Mouse (Mus musculus) erythroid progenitor cell, adult 5-6 weeks (primary cell): ENCODE data around the gene Wfikkn2. TPM values are rescaled to one million over a fixed set of nuclear protein-coding genes. Genes with fewer than 3 reads are reported as not detected.

Experiments used
- ATAC-seq: replicated peaks from 2 replicates; pipeline ENCODE4 v1.8.0; 2016; ENCODE audit warnings: moderate number of reproducible peaks, mild to moderate bottlenecking, moderate TSS enrichment, inconsistent platforms; ENCODE audit not compliant: poor library complexity, low FRiP score, severe bottlenecking
- total RNA-seq, 2 experiments: library from RNA; stranded (forward) in 1 of 2; stranded (reverse) in 1 of 2; fragments of 150-400 nt in 1 of 2; fragments of 186-747, 209-891 nt in 1 of 2; gene quantifications; 2 replicates each; pipeline versions ENCODE4 v1.2.3 to v1.2.4; 2015 to 2017; ENCODE audit warnings: low replicate concordance in 2 of 2

Gene Wfikkn2
- total RNA-seq, 2 experiments from 2014 or later = 0.42 to 0.53 TPM

DNA sequence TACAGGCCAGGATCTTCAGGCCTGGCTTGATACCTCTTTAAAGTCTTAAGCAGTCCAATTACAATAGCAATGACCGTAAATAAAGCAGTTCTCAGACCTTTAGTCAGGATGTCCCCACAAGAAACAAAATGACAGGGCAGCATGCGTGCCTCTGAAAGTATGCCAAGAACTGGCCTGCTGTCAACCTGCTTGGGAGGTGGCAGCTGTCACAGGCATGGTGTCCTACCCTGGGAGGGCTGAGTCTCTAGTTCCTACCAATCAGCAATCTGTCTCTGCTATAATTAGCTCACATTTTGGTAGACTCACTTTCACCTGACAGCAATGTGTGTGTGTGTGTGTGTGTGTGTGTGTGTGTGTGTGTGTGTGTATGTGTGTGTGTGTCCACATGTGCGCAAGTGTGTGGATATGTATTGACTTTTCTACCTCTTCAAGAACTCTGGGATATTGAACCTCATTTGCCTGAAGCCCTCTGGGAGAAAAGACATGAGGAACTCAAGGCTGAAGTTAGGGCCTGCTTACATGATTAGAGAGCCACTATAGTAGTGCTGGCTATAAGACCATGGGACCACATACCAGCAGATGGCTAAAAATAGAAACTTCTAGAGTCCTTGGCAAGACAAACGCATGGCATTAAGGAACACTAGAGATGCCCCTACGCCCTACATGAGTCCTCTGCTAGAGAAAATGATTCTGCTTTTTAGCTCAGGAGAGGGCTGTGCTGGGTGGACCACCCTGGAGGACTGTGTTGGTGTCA, 16.4 kb downstream of the Wfikkn2 start:
- ATAC-seq = no peak

DNA sequence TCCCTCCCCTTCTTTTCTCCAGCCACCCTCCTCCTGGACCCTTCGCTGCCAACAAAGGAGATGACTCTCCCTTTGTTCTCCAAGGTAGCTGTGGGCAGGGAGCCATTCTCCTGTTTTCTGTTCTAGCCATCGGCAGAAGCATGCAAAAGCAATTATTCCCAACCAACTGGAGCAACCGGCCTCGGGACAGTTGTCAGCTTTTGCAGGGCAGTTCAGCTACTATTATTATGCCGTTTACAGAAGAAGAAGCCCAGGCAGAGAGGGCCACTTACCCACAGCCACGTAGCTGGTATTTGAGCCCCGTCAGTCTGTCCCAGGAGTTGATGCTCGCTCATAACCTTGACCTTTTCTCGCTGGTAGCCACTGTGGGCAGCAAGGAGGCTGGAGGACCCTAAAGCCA, 17.4 kb downstream of the Wfikkn2 start:
- ATAC-seq = no peak

DNA sequence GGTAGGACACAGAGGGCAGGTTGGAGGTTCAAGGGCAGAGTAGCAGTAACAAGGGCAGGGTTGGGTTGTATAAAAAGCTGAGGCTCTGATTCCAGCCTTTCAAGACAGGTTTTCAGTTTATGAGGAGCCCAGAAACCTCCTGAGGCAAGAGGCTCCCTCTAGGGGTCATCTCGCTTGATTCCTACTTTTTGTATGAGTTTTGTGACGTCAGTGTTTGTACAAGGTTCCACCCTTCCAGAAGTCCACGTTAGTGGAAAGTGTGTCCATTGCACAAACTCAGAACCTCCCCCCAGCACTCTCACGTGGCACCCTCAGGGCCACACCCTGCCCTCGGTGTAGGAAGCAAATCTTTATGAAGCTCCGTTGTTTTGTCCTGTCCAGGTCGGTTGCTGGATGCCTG, 19.8 kb downstream of the Wfikkn2 start:
- ATAC-seq = no peak; the same call in 1 of the 2 replicates

DNA sequence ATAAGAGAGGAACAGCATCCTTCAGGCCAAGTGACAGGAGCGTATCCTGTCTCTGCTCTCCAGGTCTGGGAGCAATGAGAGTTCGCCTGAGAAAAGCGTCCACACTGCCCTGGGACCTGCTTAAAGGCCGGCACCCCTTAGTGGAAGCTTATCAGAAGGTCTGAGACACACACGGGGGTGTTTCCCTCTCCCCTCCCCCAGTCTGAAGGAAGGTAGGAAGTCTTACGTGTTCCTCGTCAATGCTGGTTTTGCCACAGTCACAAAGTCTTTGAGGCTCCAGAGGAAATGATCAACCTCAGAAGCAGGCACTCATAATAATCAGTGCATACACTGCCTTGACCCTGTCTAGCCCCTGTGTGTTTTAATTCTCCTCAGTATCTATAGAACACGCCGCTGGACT, 22.3 kb downstream of the Wfikkn2 start:
- ATAC-seq = no peak

DNA sequence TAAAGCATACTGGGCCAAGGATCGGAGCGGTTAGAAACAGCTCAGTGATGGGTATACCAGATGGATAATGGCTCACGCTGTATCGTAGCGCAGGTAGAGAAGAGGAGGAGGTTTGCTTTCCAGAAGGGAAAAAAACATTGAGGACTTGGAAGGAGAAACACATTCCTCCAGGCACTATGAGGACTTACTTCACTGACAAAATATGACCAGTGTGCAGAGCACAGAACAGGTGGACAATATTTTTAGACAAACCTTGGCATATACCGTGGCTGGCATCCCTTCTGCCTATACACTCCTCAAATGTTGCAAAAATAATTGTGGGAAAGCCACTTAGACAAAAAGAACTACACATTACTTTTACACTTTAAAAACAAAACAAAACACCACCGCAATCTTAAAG, 24.5 kb downstream of the Wfikkn2 start:
- no peak for ATAC-seq

DNA sequence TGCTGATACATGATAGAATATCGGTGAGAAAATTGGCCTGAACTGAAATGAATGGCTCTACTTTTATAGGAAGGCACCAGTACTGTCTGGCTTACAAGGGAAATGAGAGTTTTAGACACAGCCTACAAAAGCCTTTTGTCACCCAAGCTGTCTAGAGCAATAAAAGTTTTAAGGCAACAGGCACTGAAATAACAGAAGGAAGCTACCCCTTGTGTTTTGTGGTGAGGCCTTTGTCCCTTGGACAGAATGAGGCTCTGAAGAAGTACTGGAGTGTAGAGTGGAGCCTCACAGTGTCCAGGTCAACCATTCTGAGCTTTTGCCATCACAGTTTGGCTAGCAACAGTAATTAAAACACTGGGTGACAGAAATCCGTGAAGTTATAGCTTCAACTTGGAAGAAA, 29.6 kb downstream of the Wfikkn2 start:
- ATAC-seq = no peak

DNA sequence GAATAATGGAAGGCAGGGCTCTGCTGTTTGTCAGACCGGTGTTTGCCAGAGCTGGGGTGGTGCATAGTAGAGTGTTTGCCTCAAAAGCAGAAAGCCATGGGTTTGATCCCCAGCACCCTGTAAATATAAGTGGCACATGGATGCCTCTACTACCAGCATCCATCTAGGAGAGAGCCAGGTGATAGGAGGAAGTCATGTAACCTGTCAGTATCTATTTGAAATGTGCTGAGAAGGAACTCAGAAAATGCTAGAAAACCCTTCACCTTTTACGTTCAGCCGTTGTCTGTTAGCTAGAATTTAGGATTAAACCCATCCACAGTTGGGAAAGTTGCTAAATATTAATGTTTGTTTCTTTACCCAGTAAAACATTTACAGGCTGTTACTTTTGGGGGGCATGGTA, 30.2 kb downstream of the Wfikkn2 start:
- no peak for ATAC-seq

DNA sequence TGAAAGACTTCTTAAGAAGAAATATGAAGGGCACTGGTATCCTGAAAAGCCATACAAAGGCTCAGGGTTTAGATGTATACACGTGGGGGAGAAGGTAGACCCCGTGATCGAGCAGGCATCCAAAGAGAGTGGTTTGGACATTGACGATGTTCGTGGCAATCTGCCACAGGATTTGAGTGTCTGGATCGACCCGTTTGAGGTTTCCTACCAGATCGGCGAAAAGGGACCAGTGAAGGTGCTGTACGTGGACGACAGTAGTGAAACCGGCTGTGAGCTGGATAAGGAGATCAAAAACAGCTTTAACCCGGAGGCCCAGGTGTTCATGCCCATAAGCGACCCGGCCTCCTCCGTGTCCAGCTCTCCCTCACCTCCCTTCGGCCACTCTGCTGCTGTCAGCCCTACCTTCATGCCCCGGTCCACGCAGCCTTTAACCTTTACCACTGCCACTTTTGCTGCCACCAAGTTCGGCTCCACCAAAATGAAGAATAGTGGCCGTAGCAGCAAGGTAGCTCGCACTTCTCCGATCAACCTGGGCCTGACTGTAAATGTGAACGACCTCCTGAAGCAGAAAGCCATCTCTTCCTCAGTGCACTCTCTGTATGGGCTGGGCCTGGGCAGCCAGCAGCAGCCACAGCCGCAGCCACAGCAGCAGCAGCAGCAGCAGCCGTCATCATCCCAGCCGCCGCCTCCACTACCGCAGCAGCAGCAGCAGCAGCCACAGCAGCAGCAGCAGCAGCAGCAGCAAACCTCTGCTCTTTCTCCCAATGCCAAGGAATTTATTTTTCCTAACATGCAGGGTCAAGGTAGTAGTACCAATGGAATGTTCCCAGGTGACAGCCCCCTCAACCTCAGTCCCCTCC, 31.8 kb downstream of the Wfikkn2 start:
- ATAC-seq = no peak

DNA sequence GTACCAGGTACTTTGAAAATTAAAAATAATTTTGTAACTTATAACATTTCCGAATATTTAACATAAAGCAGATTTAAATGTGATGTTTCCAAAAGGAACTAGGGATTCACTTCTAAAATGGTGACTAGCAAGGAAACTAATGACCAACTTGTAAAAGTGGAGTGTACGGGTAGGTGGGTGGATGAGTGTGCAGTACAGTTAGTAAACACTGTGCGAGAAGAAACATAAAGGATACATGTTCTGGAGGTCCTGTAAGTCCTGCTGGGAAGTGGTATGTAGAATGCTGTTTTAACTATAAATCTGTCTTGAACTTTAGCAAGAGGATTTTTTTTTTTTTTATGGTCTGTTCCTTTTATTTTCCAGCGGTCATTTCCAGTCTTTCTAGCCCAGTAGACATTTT, 32.8 kb downstream of the Wfikkn2 start:
- ATAC-seq = no peak

DNA sequence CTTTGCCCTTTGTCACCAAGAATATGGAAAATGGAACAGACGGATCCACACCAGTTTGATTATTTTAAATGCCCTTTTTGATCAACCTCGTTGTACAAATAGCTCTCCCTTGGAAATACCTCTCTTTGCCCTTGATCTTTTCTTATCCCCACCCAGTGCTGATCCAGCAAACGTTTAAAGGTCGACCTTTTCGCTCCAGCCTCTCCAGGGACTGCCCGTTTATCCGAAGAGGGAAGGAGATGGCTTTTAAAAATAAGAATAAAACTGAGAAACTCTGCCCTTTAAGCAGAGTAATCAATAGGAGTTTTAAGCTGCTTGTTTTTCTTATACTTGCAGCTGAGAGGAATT, 33.3 kb downstream of the Wfikkn2 start:
- ATAC-seq = no peak

DNA sequence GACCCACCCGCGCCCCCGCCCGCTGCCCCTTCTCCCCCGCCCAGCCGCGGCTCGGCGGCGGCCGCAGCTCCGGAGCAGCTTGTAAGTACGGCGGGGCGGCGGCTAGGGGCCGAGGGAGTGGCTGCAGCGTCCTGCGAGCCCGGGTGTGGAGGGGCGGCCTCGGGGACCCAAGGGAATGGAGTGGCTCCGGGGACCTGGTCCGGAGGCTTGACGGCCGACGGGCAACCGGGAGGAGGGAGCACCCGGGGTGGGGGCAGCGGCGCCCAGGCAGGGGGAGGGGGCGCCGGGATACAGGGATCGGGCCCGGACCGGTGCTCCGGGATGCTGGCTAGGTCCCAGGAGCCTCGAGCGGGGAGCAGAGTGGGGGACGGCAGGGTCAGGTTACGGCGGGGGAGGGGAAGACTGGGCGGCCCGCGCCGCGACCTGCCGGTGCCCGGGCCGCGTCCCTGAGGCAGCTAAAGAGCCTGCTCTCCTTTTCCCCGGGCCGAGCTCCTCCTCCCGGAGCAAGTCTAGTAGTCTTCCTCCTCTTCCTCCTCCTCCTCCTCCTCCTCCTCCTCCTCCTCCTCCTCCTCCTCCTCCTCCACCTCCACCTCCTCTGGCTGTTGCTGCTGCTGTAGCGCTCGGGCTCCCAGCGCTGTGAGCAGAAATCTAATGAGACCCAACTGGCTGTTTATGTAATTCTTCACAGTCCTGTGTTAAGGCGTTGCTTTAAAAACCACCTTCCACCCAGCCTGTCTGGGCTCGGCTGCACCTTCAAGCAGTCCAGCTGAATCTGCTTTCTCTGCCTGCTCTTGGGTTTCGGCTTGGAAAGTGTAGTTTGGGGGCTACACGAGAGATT, 33.9 kb downstream of the Wfikkn2 start:
- ATAC-seq = peak; percentile 8

DNA sequence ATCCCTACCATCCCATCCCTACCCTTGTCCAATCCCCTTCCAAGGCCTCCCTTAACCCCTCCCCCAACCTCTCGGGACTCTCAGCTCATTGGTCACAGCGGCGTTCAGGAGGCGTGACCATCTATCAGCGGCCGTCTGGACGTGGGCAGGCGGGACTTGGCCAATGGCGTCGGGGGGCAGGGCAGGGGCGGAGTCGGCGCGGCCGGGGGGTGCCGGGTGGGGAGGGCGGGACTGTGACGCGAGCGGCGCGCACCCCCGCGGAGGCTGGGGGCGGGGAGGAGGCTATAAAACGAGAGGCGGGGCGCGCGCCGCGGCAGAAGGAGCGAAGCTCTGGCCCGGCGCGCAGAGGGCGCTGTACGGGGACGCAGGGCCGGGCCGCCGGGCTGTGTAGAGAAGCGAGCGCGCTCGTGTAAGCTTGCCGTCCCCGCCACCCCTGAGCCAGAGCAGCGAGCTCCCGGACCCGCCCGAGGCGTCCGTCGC, 34.6 kb downstream of the Wfikkn2 start, which contains the start of gene Tob1:
TSS of gene Tob1 (plus strand) at position 331 of the 480 bp plus-strand sequence.
- ATAC-seq = peak; percentile 90

DNA sequence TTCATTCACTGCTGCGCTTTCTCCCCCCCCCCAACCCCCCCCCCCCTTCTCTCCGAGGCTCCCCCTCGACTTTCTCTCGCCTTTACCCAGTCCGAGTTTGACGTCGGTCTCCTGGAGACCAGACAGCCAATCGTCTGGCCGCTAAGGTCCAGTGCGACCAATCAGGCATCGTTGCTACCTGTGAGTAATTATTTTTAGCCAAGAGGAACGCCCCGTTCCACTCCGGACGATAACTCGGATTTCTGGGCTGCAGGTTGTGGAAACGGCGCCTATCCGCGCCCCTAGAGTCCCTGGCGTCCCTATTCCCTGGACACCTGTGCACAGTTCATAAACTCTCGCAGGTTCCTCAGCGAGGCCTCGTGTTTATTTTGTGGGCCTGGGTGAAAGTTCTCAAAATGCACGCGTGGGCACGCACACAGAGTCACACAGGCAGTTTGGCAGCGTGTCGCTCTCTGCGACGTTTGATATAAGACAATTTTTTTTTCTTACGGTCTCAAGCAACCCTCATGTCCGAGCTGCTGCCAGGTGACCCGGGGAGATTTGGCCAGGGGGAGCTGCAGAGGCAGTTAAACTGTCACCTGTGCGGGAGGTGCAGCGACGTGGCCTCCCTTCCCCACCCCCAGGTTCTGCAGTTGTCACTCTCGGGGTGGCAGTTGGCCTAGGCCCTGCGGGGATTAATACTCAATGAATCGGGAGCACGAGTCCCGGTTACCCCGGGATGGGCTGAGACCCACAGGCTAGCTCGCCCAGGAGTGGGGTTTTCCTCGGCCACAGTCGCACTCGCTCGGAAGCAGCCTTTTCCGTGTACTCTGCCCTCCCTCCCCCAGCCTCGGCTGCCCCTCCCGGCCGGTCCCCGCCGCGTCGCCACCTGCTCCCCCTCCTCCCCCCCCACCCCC, 35.4 kb downstream of the Wfikkn2 start:
- ATAC-seq = peak; percentile 76

DNA sequence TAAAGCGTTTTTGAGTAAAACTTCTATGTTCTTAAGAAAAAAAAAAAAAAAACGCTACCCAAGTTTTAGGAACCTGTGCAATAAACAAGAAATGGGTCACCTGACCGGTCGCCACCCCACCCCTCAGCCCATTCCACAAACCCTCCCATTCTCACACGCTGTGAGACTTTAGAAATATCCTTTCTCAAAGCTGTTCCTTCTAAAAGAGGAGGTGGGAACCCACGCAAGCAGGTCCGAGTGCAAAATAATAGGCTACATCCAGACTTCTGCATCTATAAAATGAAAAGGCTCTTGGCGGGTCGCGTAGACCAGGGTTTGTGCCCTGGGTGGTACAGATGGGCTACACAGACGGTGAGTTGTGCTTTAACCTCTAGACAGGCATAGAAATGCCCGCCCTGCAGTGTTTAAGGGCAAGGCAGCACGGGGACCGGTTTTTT, 36.1 kb downstream of the Wfikkn2 start:
- peak; percentile 8; the same call in 1 of the 2 replicates for ATAC-seq

DNA sequence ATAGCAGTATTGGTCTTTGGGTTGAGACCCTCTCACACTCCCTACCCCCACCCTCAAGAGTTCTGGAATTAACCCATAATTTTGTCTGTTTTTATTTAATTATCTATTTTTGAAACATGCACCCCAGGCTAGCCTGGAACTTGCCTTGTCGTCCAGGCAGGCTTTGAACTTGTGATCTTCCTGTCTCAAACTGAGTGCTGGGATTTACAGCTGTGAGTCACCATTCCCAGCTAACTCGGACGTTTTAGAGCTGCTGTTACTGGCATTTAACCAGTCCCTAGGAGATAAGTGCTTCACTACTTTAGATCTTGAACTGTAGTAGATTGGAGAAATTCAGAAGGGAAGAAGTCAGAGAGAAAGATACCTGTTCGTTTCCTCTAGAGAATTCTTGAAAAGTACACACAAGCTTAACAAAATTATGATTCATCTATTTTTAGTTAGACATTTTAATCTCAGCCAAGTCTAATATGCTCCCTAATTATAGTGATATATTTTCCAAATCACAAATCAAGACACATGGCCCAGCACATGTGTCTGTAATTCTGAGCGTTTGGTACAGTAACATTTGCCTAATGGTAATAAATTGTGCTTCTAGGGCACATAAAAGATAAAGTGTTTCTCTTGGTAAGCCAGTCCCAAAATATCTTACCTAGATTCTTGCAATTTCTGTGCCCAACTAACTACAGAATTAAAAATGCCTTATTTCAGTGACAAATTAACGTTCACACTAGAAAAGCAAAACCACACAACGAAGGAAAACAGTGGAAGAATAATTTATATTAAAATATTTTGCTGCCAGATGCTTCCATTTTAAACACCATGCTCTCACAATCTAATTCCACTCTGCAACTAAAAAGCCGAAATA, 36.8 kb downstream of the Wfikkn2 start:
- no peak for ATAC-seq

DNA sequence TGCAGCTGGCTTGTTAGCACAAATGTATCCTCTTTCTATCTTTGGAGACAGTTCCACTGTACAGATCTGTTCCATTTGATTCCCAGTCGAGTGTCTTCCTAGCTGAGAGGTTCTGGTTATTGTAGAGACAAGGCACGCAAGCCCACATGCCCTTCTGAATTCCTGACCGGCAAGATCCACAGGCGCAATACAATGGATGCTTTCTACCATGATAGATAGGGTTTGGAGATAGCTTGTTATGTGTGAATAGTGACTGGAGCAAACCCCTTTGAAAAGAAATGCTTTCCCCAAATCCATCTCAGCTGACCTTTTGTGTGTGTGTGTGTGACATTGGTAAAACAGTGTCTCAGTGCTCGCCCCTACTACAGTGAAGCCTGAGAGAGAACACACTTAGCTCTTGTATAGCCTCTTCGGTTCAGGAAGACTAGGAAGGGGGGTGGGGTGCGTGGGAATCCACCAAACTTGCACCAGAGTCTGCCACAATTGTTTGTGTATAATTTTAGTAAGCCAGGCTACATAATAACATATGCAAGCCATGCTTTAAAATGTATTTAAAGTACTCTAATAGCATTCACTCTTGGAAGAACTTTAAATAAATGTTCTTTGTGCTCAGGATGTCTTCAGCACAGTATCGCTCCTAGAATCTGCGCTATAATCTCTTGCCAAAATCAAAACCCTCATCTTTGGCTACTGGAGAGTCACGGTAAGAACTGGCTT, 39.2 kb downstream of the Wfikkn2 start:
- ATAC-seq = no peak

DNA sequence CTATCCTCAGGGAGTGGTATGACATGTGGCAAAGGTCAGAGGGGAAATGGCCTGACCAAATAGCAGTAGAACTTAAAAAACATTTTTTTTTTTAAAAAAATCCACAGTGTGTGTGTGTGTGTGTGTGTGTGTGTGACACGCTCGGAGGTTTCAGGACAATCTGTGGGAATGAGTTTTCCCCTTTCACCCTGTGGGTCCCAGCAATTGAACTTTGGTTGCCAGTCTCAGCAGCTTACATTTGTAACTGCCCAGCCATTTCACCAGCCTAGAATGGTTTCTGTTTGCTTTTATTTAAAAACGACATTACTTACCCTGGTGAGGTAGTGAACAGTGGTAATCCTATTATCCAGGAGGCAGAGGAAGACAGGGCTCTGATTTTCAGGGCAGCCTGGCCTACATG, 42.7 kb downstream of the Wfikkn2 start:
- ATAC-seq = no peak

DNA sequence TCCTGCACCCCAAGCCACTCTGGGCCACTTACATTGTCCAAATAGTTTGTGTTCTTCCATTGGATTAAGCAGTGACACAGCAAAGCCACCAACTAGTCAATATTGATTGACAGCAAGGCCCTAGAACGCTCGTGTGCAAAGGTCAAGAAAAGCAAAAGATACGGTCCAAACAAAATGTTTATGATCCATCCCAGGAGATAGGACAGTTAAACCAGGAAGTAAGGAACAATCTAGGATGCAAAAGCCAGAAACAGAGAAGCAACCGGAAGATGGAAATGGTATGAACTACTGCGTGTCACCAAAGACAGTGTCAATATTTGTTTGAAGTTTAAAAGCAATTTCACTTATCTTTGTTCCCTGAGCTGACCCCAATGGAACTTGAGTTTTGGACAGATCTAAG, 43.7 kb downstream of the Wfikkn2 start:
- ATAC-seq = no peak
